Mouse (Mus musculus) ES-E14 (cell line): Measurements from ENCODE around the gene Pard3b.

Source experiments
- HCFC1 ChIP-seq: IDR thresholded peaks from 2 replicates; pipeline ENCODE4 v1.6.1; 2012; ENCODE audit warnings: low read length, inconsistent platforms, borderline replicate concordance; ENCODE audit not compliant: insufficient read depth
- MAFK ChIP-seq: IDR thresholded peaks from 2 replicates; pipeline ENCODE4 v1.6.1; 2014; ENCODE audit warnings: mild to moderate bottlenecking, low read depth, low read length, inconsistent platforms; ENCODE audit not compliant: insufficient read depth

DNA sequence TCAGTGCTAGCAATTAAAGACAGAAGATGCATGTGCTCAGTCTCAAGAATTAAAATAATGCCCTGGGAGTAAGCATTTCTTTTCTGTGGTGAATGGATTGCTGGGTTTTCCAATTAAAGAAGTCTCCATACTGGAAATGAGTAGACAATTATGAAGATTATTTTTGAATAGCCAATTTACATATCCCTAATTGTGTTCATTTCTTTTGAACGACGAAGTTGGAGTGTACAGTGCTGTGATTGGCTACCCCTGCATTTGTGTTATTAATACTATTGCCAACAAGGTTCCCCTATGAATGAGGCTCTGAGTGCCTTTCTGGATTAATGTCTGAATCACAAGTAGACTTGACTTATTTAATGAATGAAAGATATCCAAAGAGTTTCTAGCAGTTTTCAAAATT is 370.2 kb downstream of the Pard3b start:
- TF ChIP-seq HCFC1 (no peak), MAFK (no peak)
